Mouse (Mus musculus): Measurements from ENCODE around the gene Acot7. TPM values are rescaled to one million over a fixed set of nuclear protein-coding genes. Genes with fewer than 3 reads are reported as not detected.

Gene Acot7
- polyA plus RNA-seq, 1 experiment: 118 TPM

DNA sequence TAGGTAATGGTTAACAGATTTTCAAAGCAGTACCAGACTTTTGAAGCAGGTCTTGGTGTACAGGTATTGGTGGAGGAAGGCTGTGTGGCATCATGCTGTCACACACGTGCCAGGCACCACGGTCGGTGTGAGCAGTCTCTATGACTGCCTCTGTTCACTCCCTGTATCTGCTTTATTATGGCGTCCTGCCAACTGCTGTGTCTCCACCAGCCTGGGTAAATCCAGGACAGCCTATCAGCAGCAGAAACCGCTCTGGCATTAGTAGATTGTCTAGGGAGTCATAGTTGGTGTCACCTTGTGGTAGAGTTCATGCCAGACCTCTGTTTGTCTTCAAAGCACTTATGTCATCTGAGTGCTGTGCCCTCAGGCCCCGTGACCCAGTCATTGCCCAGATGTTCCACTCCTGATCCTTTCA lies 34.2 kb downstream of the Acot7 start:
- no peak for DNase-seq
- no peak overlapping the region for H3K4me3 ChIP-seq (replicated peaks; ENCODE audit: extremely low read depth, low read depth, low read length)
- TF ChIP-seq CTCF (IDR thresholded peaks at IDR 0.05; ENCODE audit: insufficient read depth, low read length): no peak
- no peak for TF ChIP-seq POLR2A (IDR thresholded peaks at IDR 0.05; ENCODE audit: borderline replicate concordance, extremely low read depth, low read depth, low read length)
- peaks cover 6% of the 10 kb centered on the region for H3K4me1 ChIP-seq (ENCODE audit: control insufficient read depth, insufficient read depth, low read length)
- WGBS: 61% methylated on average over 6 of the region's 6 CpGs

DNA sequence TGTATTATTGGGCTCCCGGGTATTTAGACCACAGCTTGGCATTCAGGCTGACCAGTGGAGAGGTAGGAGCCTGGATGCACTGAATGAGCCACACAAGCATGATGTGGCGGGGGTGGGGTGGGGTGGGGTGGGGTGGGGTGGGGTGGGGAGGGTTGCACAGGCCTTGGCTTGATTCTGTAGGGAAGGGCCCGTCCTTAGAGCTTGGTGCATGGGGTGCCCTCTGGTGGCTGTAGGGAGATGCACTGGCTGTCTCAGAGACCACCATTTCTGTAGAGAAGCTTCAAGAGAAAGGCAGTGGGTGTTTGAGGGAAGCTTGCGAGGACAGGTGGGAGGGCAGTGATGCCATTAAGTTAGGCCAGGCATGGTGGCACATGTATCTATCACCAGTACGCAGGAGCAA lies 34.6 kb downstream of the Acot7 start:
- peaks cover 6% of the 10 kb centered on the region for H3K4me1 ChIP-seq (ENCODE audit: control insufficient read depth, insufficient read depth, low read length)
- 34% methylated on average over 5 of the region's 5 CpGs for WGBS
- no peak overlapping the region for H3K4me3 ChIP-seq (replicated peaks; ENCODE audit: extremely low read depth, low read depth, low read length)
- peak; percentile 48 for DNase-seq
- no peak for TF ChIP-seq POLR2A (IDR thresholded peaks at IDR 0.05; ENCODE audit: borderline replicate concordance, extremely low read depth, low read depth, low read length)
- TF ChIP-seq CTCF (IDR thresholded peaks at IDR 0.05; ENCODE audit: insufficient read depth, low read length): peak; percentile 85

DNA sequence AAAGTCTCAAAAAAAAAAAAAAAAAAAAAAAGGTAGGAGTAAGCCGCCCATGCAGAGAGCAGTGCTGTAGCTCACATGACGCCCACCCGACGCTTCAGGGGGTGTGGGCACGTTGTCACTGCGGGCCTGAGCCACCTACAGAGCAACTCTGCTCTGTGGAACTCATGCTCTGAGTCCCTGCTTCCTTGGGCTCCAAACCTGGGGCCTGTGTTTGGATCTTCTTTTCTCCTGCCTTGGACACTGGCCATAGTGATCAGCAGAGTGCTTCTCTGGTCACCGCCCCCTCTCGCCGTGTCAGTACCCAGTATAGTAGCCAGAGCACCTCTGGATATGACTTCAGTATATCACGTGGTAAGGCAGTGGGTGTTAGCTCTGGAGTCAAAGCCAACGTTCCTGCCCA lies 35.0 kb downstream of the Acot7 start:
- 61% methylated on average over 11 of the region's 11 CpGs for WGBS
- no peak for DNase-seq
- TF ChIP-seq CTCF (IDR thresholded peaks at IDR 0.05; ENCODE audit: insufficient read depth, low read length) (no peak), POLR2A (IDR thresholded peaks at IDR 0.05; ENCODE audit: borderline replicate concordance, extremely low read depth, low read depth, low read length) (no peak)
- H3K4me1 ChIP-seq (ENCODE audit: control insufficient read depth, insufficient read depth, low read length): peaks cover 6% of the 10 kb centered on the region
- no peak overlapping the region for H3K4me3 ChIP-seq (replicated peaks; ENCODE audit: extremely low read depth, low read depth, low read length)

DNA sequence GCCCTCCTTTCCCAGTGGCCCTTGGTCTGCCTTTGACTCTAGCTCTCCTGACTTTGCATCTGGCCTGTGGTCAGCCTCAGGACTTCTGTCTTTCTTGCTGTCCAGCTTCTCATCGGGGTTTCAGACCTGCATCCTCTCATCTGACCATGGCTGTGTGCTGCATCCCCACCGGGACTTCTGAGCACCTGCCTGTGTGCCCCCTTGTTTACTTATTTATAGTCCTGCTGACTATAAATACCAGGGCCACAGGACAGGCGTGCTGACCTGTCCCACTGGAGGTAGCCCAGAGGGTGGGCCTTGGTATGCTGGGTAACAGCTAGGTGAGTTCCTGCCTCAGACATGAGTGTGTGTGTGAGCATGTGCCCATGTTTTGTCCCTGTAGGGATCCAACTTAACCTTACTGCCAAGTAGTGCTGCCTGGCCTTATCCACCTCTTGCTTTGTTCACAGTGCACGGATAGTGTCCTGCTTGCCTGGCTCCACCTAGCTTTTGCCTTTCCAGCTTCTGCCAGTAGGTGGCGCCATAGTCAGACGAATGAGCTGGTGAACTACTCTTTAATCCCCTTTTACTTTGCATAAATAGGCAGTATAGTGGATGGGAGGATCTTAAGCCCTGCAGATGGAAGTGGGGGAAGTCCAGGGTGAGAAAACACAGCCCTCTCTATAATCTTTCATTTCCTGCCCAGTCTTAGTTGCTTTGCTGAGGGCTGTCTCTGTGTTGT lies 36.0 kb downstream of the Acot7 start:
- WGBS: 35% methylated on average over 6 of the region's 6 CpGs
- peak; percentile 89 for DNase-seq
- Histone ChIP-seq H3K4me3 (replicated peaks; ENCODE audit: extremely low read depth, low read depth, low read length) (no peak overlapping the region), H3K4me1 (ENCODE audit: control insufficient read depth, insufficient read depth, low read length) (peaks cover 6% of the 10 kb centered on the region)
- TF ChIP-seq POLR2A (IDR thresholded peaks at IDR 0.05; ENCODE audit: borderline replicate concordance, extremely low read depth, low read depth, low read length) (no peak), CTCF (IDR thresholded peaks at IDR 0.05; ENCODE audit: insufficient read depth, low read length) (peak; percentile 96)

DNA sequence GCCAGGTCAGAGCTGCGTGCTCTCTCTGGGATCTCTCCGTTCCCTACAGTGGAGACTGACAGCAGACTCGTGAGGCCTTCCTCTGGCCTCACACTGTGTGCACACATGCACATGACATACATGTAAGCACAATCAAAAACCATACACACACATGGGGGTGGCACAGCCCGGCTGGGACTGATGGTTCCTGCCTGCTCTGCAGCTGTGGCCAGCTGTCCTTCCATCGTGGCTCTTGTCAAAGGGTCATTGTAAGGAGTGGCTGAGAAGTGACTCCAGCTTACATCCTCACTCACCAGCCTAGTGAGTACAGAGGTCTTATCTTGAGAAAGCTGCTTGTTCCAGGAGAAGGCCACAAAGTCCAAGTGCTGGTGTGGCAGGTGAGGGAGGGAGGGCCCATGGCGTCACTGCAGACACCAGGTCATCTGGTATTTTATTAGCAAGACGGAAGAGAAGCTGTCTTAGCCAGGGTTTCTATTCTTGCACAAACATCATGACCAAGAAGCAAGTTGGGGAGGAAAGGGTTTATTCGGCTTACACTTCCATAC lies 37.0 kb downstream of the Acot7 start:
- no peak for DNase-seq
- Histone ChIP-seq H3K4me3 (replicated peaks; ENCODE audit: extremely low read depth, low read depth, low read length) (no peak overlapping the region), H3K4me1 (ENCODE audit: control insufficient read depth, insufficient read depth, low read length) (peaks cover 3% of the 10 kb centered on the region; the same call in 1 of the 2 replicates)
- WGBS: 65% methylated on average over 8 of the region's 8 CpGs
- no peak for TF ChIP-seq POLR2A (IDR thresholded peaks at IDR 0.05; ENCODE audit: borderline replicate concordance, extremely low read depth, low read depth, low read length)
- TF ChIP-seq CTCF (IDR thresholded peaks at IDR 0.05; ENCODE audit: insufficient read depth, low read length): no peak

DNA sequence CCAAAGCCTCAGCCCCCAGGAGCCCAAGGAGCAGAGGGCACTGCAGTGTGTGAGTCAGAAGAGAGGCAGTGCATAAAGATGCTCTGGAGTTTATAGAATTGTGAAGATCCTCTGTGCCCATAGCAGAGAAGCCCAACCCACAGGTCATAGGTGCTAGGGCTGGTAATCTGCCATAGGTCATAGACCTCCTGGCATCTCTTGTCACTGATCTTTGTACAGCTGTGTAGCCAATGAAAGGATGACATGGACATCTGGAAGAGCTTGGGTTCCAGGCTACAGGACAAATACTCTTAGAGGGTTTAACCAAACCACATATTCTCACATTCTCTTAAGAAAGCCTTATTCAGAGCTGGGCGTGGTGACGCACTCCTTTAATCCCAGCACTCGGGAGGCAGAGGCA lies 41.7 kb downstream of the Acot7 start:
- no peak for TF ChIP-seq POLR2A (IDR thresholded peaks at IDR 0.05; ENCODE audit: borderline replicate concordance, extremely low read depth, low read depth, low read length)
- TF ChIP-seq CTCF (IDR thresholded peaks at IDR 0.05; ENCODE audit: insufficient read depth, low read length): no peak
- H3K4me1 ChIP-seq (ENCODE audit: control insufficient read depth, insufficient read depth, low read length): peaks cover 10% of the 10 kb centered on the region; the same call in 1 of the 2 replicates
- H3K4me3 ChIP-seq (replicated peaks; ENCODE audit: extremely low read depth, low read depth, low read length): no peak overlapping the region
- WGBS: 98% methylated on average over 3 of the region's 3 CpGs
- DNase-seq: no peak

DNA sequence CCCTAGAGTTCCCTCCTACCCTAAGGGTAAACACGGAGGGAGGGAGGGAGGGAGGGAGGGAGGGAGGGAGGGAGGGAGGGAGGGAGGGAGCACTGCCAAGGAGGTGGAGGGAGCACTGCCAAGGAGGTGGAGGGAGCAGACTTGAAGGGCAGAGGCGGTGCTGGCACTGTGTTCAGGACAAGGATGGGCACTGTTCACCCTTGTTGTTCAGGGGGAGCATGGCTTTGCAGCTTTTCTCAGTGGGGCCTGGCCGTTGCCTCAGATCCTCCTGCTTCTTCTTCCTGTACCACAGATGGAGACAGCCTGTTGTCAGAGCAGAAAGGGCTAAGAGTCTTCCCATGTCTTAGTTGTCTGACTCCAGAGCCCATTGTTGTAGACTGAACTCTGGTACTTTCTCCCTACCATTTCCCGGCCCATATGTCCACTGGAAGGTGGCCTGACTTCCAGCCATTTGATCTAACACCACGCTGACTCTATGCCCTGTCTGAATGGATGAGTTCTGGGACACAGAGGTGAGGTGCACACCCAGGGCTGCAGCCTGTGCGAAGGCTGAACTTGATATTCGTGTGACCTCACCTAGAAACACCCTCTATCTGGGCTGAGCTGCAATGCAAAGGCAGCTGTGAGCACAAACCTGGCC lies 43.0 kb downstream of the Acot7 start:
- peaks cover 10% of the 10 kb centered on the region for H3K4me1 ChIP-seq (ENCODE audit: control insufficient read depth, insufficient read depth, low read length)
- TF ChIP-seq CTCF (IDR thresholded peaks at IDR 0.05; ENCODE audit: insufficient read depth, low read length) (no peak), POLR2A (IDR thresholded peaks at IDR 0.05; ENCODE audit: borderline replicate concordance, extremely low read depth, low read depth, low read length) (no peak)
- no peak overlapping the region for H3K4me3 ChIP-seq (replicated peaks; ENCODE audit: extremely low read depth, low read depth, low read length)
- 49% methylated on average over 7 of the region's 7 CpGs for WGBS
- DNase-seq: no peak

DNA sequence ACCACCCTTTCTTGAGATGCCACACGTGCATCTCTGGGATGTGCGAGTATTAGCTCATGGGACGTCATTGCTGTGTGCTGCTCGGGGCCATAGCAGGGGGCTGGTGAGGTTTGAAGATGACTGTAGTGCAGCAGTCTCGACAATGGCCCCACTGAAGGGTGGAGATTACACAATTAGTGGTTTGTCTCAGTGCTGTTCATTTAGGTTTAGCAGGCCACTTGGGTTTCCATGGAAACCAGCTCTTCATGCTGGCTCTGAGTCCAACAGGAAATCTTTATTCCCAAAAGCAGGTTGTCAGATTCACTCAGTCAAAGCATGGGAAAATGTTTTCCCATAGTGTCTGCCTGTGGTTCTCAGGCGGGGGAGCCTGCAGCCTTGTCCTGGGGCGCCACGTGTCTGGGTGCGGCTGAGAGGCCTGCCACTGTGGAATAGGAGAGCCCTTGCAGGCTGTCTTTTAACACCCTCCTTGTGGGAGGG lies 43.5 kb downstream of the Acot7 start:
- Histone ChIP-seq H3K4me3 (replicated peaks; ENCODE audit: extremely low read depth, low read depth, low read length) (no peak overlapping the region), H3K4me1 (ENCODE audit: control insufficient read depth, insufficient read depth, low read length) (peaks cover 12% of the 10 kb centered on the region)
- TF ChIP-seq POLR2A (IDR thresholded peaks at IDR 0.05; ENCODE audit: borderline replicate concordance, extremely low read depth, low read depth, low read length) (no peak), CTCF (IDR thresholded peaks at IDR 0.05; ENCODE audit: insufficient read depth, low read length) (no peak)
- peak; percentile 31 for DNase-seq
- WGBS: 54% methylated on average over 9 of the region's 9 CpGs

DNA sequence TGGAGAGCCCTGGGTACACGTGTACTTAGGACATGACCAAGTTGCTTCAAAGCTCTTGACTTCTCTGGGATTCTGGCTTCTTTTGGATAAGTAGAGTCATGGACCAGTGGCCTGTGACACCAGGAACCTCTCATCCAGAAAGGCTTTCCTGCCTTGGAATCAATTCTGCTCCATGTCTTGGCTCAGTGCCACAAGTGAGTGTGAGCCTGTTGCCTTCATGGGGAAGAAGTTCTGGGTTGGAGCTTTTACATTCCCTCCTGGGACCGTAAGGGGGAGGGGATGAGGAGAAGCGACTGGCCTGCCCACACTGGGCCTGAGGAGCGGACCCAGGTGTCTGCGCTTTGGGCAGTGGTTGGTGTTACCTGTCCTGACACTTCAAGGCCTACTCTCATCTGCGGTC lies 44.2 kb downstream of the Acot7 start:
- DNase-seq: no peak
- no peak overlapping the region for H3K4me3 ChIP-seq (replicated peaks; ENCODE audit: extremely low read depth, low read depth, low read length)
- peaks cover 16% of the 10 kb centered on the region for H3K4me1 ChIP-seq (ENCODE audit: control insufficient read depth, insufficient read depth, low read length)
- TF ChIP-seq POLR2A (IDR thresholded peaks at IDR 0.05; ENCODE audit: borderline replicate concordance, extremely low read depth, low read depth, low read length): no peak
- TF ChIP-seq CTCF (IDR thresholded peaks at IDR 0.05; ENCODE audit: insufficient read depth, low read length): no peak
- WGBS: 84% methylated on average over 6 of the region's 6 CpGs

Measured in lung, adult 2 months (tissue).